Mouse (Mus musculus) skeletal muscle tissue, adult 2 months (tissue): ENCODE measurements around the gene Ckap5.

Source experiments
- DNase-seq: peaks from one replicate; pipeline ENCODE4 v3.0.0-alpha.2; 2012; ENCODE audit warnings: low read depth, low spot score

Ckap5 gene

DNA sequence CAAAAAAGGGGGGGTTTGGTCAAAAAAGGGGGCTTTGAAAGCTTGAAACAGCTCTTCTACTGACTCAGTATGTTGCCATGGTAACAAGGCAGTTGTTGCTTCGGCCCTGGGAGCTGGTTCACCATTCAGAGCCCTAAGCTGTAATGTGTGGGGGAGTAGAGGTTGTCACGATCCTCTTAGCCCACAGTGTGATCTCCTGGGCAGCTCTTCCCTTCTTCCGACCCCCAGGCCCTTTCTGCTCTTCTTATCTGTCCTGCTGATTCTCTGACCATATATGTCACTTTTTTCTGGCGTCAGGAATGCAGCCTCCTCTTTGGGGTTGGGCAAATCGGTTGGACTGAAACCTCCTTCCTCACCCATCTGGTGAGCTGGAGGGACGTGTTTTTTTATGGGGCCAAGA, 126.3 kb downstream of the Ckap5 start:
- DNase-seq: no peak

DNA sequence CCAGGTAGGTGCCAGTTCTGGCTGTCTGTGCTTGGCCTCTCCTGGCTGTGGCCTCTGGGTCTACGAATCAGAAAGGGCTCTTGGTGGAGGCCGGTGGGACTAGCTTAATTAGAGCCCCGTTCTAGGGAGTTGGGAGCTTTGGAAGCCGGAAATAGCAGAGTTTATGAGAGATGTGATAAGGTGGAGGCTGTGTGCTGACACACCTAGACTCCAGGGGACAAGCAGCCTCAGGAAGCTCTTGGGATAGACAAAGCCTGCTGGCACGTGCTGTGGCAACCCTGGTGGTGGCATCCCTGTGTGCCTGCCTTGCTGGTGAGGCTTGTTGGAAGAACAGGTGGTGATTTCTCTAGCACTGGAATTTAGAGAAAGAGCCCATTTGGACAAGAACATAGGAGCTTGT, 128.8 kb downstream of the Ckap5 start:
- DNase-seq: no peak

DNA sequence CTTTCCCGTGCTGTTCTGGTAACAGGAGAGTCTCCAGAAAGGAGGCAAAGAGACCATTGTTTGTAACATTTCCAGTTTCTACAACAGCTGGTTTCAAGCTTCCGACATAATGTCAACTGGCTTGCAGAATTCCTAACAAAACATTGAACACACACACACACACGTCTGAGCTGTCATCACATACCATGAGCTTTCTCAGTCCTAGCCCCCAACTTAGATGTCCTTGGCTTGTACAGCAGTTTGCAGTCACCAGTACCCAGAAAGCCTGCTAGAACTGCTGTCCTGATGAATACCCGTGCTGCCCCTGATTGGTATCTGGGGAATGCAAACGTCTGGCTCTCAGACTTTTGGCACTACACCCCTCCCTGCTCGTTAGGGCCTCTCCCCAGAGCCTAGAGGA, 129.3 kb downstream of the Ckap5 start:
- DNase-seq: no peak

DNA sequence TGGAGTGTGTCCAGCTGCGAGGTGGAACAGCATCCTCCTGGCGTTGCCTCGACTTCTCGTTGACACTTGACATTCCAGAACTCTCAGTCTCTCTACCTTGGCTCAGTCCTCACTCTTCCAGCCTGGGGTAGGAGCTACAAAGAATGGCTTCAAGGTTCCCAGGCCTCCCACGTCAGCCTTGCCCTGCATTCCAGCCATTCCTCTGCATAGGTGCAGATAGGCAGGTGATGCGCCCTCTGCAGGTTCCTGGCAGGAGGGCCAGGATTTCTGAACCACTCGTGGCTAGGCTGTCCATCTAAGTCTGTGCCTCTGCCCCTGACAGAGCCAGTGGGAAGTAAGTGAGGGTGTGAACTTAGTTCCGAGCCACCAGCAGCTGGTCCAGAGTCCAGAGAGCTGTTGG, 130.2 kb downstream of the Ckap5 start:
- DNase-seq: no peak

DNA sequence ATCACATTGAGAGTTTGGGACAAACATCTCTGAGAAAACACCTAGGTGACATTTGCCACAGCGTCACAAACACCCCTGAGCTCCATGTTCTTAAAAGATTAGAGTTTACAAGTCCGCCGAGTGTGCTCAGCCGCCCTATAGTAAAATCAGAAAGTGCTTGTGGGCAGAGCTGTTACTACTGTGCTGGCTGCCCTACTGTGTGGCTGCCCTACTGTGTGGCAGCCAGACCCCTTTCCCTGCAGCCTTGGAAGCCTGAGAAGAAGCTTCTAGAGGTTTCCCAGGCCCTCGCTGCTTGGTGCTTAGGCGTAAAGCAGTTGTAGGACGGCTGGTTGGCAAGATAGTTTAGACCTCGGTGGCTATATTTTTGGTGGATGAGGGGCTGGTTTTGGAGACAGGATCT, 133.1 kb downstream of the Ckap5 start:
- DNase-seq: no peak

DNA sequence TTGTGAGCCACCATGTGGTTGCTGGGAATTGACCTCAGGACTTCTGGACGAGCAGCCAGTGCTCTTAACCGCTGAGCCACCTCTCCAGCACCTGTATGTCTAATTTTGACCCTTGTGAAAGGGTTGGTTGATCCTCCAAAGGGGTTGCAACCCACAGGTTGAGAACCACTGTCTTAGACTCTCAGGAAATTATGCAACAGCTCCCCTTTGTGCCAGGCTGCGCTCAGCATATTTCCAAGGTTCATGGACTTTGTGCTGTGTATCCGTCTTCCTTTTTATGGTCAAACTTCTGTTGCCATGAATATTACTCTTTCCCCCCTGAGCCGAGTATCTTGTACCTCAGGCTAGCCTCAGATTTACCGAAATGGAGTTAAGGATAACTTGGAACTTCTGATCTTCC, 134.4 kb downstream of the Ckap5 start:
- DNase-seq: no peak

DNA sequence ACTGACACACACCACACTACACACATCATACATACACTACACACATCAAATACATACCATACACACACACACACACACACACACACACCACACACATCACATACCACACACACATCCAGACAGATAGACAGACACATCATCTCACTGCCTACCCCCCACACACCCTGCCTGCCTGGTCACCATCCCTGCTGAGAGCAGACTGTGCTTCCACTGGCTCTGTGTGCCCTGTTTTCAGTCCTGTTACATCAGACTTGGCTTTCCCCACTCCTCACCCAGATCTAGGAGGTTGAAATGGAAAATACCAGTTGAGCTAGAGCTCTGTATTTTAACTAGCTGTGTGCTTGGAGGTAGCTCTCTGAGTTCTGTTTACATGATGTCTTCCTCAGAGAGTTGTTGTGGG, 138.2 kb downstream of the Ckap5 start:
- no peak for DNase-seq

DNA sequence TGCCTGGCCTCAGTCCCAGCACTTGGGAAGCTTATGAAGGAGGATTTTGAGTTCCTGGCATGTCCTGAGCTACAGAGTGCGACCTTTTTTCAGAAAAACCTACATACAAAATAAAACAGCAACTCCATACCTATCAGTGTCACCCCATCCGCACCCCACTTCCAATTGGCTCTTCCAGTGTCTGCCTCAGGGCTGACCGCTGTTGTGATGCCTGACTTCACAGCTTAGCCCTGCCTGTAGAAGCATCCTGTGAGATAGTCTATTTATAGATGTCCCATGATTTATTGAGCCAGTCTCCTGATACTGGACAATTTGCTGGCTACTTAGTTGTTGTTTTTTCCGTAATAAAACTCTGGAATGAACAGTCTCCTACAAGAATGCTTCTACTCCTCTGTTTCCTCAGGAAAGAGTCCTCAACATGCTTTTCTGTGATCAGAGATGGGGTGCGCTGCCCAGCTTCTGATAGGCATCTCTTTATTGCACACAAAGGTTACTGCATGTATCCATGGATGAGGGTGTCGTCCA, 139.9 kb downstream of the Ckap5 start:
- no peak for DNase-seq

DNA sequence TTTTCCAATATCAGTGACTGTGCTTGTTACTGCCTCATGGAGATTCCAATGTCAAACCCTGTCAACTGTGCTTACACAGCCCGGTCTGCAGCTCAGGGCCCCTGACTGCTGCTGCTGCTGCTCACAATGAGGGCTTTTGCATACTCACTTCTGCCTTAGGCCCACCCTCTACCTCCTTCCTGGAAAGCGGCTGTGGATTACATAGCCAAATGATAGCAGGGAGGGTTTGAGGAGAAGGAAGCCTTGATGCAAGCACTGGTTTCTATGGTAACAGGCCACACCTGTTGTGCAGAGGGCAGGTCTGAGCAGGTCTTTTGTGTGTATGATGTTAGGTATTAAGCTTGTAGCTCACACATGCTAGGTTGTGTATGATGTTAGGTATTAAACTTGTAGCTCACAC, 141.2 kb downstream of the Ckap5 start:
- DNase-seq: no peak

DNA sequence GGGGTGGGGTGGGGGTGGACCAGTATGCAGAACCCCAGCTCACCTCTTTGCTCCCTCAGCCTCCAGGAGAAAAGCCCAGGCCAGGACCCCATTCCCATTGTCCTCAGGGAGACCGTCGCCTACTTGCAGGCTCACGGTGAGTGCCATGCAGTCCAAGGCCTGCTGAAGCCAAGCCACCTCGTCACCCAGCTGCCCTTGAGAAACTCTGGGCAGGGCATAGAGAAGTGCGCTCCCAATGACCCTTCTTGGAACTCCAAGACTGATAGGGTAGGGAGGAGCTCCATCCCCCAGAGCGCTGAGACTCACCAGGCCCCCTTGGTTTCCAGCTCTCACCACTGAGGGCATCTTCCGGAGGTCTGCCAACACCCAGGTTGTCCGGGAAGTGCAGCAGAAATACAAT, 142.8 kb downstream of the Ckap5 start:
- DNase-seq: no peak

DNA sequence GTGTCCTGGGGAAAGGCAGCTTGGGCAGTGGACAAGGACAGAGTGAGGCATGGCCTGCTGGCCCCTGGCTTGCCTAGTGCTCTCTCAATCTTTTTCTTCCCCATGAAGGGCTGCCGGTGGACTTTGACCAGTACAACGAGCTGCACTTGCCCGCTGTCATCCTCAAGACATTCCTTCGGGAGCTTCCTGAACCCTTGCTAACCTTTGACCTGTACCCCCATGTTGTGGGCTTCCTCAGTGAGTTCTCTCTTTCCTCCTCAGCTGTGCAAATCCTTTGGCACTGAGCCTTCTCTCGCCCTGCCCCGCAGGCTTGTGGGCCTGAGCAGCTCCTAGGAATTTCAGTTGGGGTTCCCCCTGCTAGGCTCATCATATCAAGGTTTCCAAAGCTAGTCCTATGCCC, 143.5 kb downstream of the Ckap5 start:
- DNase-seq: no peak
